Mouse (Mus musculus) hindbrain, embryonic 11.5 days (tissue): ENCODE measurements around the gene Barx1. TPM values are rescaled to one million over a fixed set of nuclear protein-coding genes. Genes with fewer than 3 reads are reported as not detected.

Experiments
- ATAC-seq: fragments of 200-750 bp; cut with Nextera tagmentation; 2 replicates; pipeline ENCODE4 v1.8.0; 2017; ENCODE audit warnings: mild to moderate bottlenecking, moderate TSS enrichment, moderate library complexity; ENCODE audit not compliant: low FRiP score
- DNase-seq: peaks from one replicate; pipeline ENCODE4 v3.0.0-alpha.2; 2015; ENCODE audit warnings: low spot score
- H3K27ac ChIP-seq: fragments of 300-500 bp; sonication (generic); 2 replicates; pipeline ENCODE4 v1.5.1; 2014; ENCODE audit warnings: mild to moderate bottlenecking, low read depth, low read length
- H3K27me3 ChIP-seq: fragments of 300-500 bp; sonication (generic); 2 replicates; pipeline ENCODE4 v1.6.1; 2014; ENCODE audit warnings: mild to moderate bottlenecking, low read length, moderate library complexity, mixed read lengths; ENCODE audit not compliant: control insufficient read depth, insufficient read depth
- H3K36me3 ChIP-seq: fragments of 300-500 bp; sonication (generic); 2 replicates; pipeline ENCODE4 v1.6.1; 2014; ENCODE audit warnings: mild to moderate bottlenecking, low read length, moderate library complexity, mixed read lengths; ENCODE audit not compliant: control insufficient read depth, insufficient read depth
- H3K4me1 ChIP-seq: fragments of 300-500 bp; sonication (generic); replicated peaks from 2 replicates; pipeline ENCODE4 v1.6.1; 2014; ENCODE audit warnings: low read length, mixed read lengths; ENCODE audit not compliant: control insufficient read depth, insufficient read depth
- H3K4me2 ChIP-seq: fragments of 300-500 bp; sonication (generic); replicated peaks from 2 replicates; pipeline ENCODE4 v1.6.1; 2014; ENCODE audit warnings: mild to moderate bottlenecking, low read depth, low read length
- H3K4me3 ChIP-seq: fragments of 300-500 bp; sonication (generic); 2 replicates; pipeline ENCODE4 v1.5.1; 2014; ENCODE audit warnings: low read depth, low read length
- H3K9ac ChIP-seq: fragments of 300-500 bp; sonication (generic); 2 replicates; pipeline ENCODE4 v1.6.1; 2014; ENCODE audit warnings: low read depth, low read length
- H3K9me3 ChIP-seq: fragments of 300-500 bp; sonication (generic); 2 replicates; pipeline ENCODE4 v1.6.1; 2016; ENCODE audit warnings: low read length; ENCODE audit not compliant: control insufficient read depth
- WGBS: fragments of 180-500 bp; shearing (Covaris S2); extraction: QIAGEN DNeasy Blood & Tissue Kit; methylation state at CpG from one replicate; pipeline ENCODE4 v1.1.7; 2014; 5-methylcytosine and 5-hydroxymethylcytosine counted together
- polyA plus RNA-seq: library from polyadenylated mRNA; unstranded; fragments of >200 nt; fragmentation: Nextera tagmentation; extraction: Ambion mirVana; gene quantifications from 2 replicates; pipeline ENCODE4 v1.2.1, GENCODE M21; 2014

Barx1 gene
- polyA plus RNA-seq, 1 experiment from 2014 or later = 0.83 TPM

GRCm38 (mm10) chr13:48664916-48665655 lies 2.3 kb downstream of the Barx1 start:
- no peaks in the 10 kb centered on the region for H3K9me3 ChIP-seq
- DNase-seq = peak; percentile 67
- H3K36me3 ChIP-seq = no peaks in the 10 kb centered on the region
- H3K9ac ChIP-seq = no peak overlapping the region
- ATAC-seq = no peak
- H3K4me1 ChIP-seq = peaks cover 9% of the 10 kb centered on the region
- no peak overlapping the region for H3K4me3 ChIP-seq
- under 1% methylated on average over 39 of the region's 39 CpGs for WGBS
- H3K27ac ChIP-seq = no peak overlapping the region
- no peak overlapping the region for H3K4me2 ChIP-seq
- peaks cover 90% of the 10 kb centered on the region for H3K27me3 ChIP-seq

- no peak overlapping the region for H3K4me3 ChIP-seq
- H3K27me3 ChIP-seq = peaks cover 90% of the 10 kb centered on the region
- 1% methylated on average over 58 of the region's 58 CpGs for WGBS
- peaks cover 9% of the 10 kb centered on the region for H3K4me1 ChIP-seq
- H3K36me3 ChIP-seq = no peaks in the 10 kb centered on the region
- no peak overlapping the region for H3K4me2 ChIP-seq
- H3K27ac ChIP-seq = no peak overlapping the region
- DNase-seq = no peak
- no peak overlapping the region for H3K9ac ChIP-seq
- no peak for ATAC-seq
- H3K9me3 ChIP-seq = no peaks in the 10 kb centered on the region
Observed at GRCm38 (mm10) chr13:48665656-48666597, 3.1 kb downstream of the Barx1 start.

GRCm38 (mm10) chr13:48667461-48667860 lies 4.7 kb downstream of the Barx1 start:
- peaks cover 87% of the 10 kb centered on the region for H3K27me3 ChIP-seq
- no peak overlapping the region for H3K9ac ChIP-seq
- ATAC-seq (no peak), DNase-seq (peak; percentile 51)
- H3K36me3 ChIP-seq = no peaks in the 10 kb centered on the region
- peaks cover 9% of the 10 kb centered on the region for H3K4me1 ChIP-seq
- 3% methylated on average over 4 of the region's 4 CpGs for WGBS
- no peak overlapping the region for H3K4me2 ChIP-seq
- H3K9me3 ChIP-seq = no peaks in the 10 kb centered on the region
- no peak overlapping the region for H3K27ac ChIP-seq
- no peak overlapping the region for H3K4me3 ChIP-seq

- 0 out of 2 replicates have a peak overlapping the region, but pooled peaks have one; percentile 20 for H3K4me2 ChIP-seq
- H3K36me3 ChIP-seq = no peaks in the 10 kb centered on the region
- DNase-seq (peak; percentile 54), ATAC-seq (no peak)
- H3K9ac ChIP-seq = no peak overlapping the region
- peaks cover 4% of the 10 kb centered on the region; the same call in 1 of the 2 replicates for H3K4me1 ChIP-seq
- H3K27me3 ChIP-seq = peaks cover 88% of the 10 kb centered on the region
- no peaks in the 10 kb centered on the region for H3K9me3 ChIP-seq
- 0 out of 2 replicates have a peak overlapping the region, but pooled peaks have one; percentile 8 for H3K4me3 ChIP-seq
- WGBS = under 1% methylated on average over 33 of the region's 33 CpGs
- no peak overlapping the region for H3K27ac ChIP-seq
Observed at GRCm38 (mm10) chr13:48668091-48668975, 5.5 kb downstream of the Barx1 start.

GRCm38 (mm10) chr13:48668976-48669534 lies 6.3 kb downstream of the Barx1 start:
- WGBS = under 1% methylated on average over 33 of the region's 34 CpGs
- ATAC-seq (no peak), DNase-seq (peak; percentile 59)
- Histone ChIP-seq H3K27me3 (peaks cover 83% of the 10 kb centered on the region), H3K4me3 (0 out of 2 replicates have a peak overlapping the region, but pooled peaks have one; percentile 8), H3K4me1 (peaks cover 4% of the 10 kb centered on the region; the same call in 1 of the 2 replicates), H3K9ac (no peak overlapping the region), H3K9me3 (no peaks in the 10 kb centered on the region), H3K36me3 (no peaks in the 10 kb centered on the region), H3K27ac (no peak overlapping the region), H3K4me2 (peak overlapping the region; percentile 20; the same call in 1 of the 2 replicates)

- Histone ChIP-seq H3K36me3 (no peaks in the 10 kb centered on the region), H3K4me3 (no peak overlapping the region), H3K4me1 (no peaks in the 10 kb centered on the region; the same call in 1 of the 2 replicates), H3K9ac (no peak overlapping the region), H3K27me3 (peaks cover 59% of the 10 kb centered on the region), H3K9me3 (no peaks in the 10 kb centered on the region), H3K27ac (no peak overlapping the region), H3K4me2 (no peak overlapping the region)
- ATAC-seq (no peak), DNase-seq (peak; percentile 36)
- 1% methylated on average over 24 of the region's 24 CpGs for WGBS
Observed at GRCm38 (mm10) chr13:48672312-48672840, 9.6 kb downstream of the Barx1 start.

- 80% methylated on average over 5 of the region's 5 CpGs for WGBS
- Histone ChIP-seq H3K27ac (no peak overlapping the region), H3K9me3 (no peaks in the 10 kb centered on the region), H3K36me3 (no peaks in the 10 kb centered on the region), H3K9ac (no peak overlapping the region), H3K27me3 (peaks cover 39% of the 10 kb centered on the region), H3K4me2 (no peak overlapping the region), H3K4me3 (no peak overlapping the region), H3K4me1 (no peaks in the 10 kb centered on the region)
- DNase-seq = no peak
- ATAC-seq = no peak
Observed at GRCm38 (mm10) chr13:48674609-48675008, 11.8 kb downstream of the Barx1 start.
